Mouse (Mus musculus) thymus, adult 2 months (tissue): Measurements from ENCODE around the gene Fat4.

Source experiments
- CTCF ChIP-seq: fragments of 200-500 bp; IDR thresholded peaks from 2 replicates; pipeline ENCODE4 v1.5.1; 2012; ENCODE audit warnings: mild to moderate bottlenecking, control low read depth, low read length, moderate library complexity, borderline replicate concordance; ENCODE audit not compliant: control insufficient read depth, poor library complexity, insufficient read depth; ENCODE audit errors: extremely low read depth
- POLR2A ChIP-seq: fragments of 200-500 bp; IDR thresholded peaks from 2 replicates; pipeline ENCODE4 v1.6.1; 2012; ENCODE audit warnings: mild to moderate bottlenecking, low read length, control low read depth, moderate library complexity; ENCODE audit not compliant: control insufficient read depth, poor library complexity, insufficient read depth; ENCODE audit errors: extremely low read depth

DNA sequence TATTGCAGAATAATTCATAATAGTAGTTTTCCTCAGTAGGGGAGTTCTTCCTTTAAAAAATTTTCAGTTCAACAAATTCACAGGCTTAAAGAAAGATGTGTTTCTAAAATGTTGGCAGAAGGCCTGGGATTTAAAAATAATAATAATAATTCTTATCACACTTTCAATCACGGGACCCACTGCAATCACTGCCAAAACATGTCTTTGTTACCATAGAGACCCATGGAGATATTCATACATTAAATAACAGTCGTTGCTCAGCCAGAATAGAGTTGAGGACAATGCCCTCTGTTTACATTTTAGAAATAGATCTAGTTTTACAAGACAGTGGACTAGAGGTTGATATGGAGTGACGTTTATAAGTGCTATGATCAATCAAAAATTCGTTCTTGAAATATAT is 159.7 kb downstream of the Fat4 start:
- TF ChIP-seq CTCF (no peak), POLR2A (no peak)
